Mouse (Mus musculus): ENCODE measurements at regions not wholly inside any gene's neighbourhood (a gene's known extent, or its start where the extent isn't known, plus 50 kb on each side); places are given as distances from the start of the nearest gene placed in this dataset.
"Not testable (repeated sequence)": the region's sequence is repeated elsewhere in the genome, so short reads cannot be mapped to it uniquely, and the experiment has no call there.

- DNase-seq (ENCODE audit: low spot score) = not testable (repeated sequence)
Measured at GRCm38 (mm10) chr13:12726831-12727230, 73.0 kb downstream of the Prl2c3 start.

GRCm38 (mm10) chr13:12717972-12718546 is 81.8 kb downstream of the Prl2c3 start:
- DNase-seq (ENCODE audit: low spot score) = not testable (repeated sequence)

DNA sequence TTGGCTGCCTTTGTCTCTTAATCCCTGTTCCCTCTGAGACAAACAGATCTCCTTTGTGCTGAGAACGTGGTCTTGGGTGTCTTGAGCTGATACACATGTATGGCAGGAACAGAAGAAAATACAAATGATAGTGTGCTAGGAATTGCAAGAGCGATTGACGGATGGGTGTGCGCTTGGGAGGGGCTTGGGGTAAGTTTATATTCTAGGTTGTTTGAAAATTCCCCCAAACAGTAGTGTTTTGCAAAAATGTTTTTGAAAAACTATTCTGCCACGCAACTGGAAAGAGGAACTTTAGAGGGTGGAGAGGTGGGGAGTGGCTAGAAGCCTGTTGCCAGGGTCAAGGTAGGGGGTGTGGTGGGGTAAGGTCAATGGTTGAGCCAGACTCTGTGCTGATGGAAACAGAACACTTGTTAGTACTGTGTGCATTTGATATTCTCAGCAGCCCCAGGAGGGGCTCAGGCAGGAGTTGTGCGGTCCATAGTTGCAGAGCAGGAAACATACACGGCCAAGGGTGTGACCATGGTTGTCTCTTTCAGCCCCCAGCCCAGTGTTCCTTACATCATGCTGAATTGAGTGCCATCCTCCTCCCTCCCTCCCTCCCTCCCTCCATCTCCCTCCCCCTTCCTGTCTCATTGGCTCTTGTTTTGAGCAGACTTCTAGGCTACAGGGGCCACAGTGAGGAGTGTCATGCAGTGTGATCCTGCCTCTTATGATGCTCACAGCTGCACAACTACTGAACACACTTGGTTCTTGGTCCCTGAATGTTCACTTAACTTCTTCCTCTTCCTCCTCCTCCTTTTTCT is 88.2 kb downstream of the Prl2c3 start:
- DNase-seq (ENCODE audit: low spot score) = no peak

GRCm38 (mm10) chr13:12702804-12703612 is 96.9 kb downstream of the Prl2c3 start:
- DNase-seq (ENCODE audit: low spot score) = peak; percentile 4

GRCm38 (mm10) chr13:12702111-12702803 is 97.6 kb downstream of the Prl2c3 start:
- peak; percentile 26 for DNase-seq (ENCODE audit: low spot score)

DNA sequence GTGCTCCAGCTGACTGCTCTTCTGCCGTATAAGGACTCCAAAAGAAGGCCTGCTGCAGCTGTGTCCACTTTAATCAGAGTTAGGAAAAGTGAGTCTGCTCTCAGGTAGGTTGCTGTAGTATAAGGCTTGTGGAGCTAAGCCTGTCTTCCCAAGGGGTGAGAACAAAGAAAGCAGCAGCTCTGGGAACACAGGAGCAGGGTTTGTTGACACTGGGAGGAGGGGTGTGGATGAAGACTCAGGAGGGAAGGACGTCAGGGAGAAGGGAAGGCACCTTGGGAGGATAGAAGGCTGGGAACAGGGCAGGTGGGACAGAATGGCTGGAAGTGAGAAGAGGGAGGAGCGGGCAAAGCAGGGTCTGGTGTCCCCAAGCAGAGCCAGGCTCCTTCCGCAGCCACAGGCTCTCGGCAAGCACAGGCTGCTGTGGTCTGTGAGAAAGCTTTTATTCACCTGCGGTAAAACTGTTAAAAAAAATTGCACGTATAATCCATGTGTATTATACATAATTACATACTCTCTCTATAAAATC is 106.2 kb downstream of the Prl2c3 start:
- not testable (repeated sequence) for DNase-seq (ENCODE audit: low spot score)

DNA sequence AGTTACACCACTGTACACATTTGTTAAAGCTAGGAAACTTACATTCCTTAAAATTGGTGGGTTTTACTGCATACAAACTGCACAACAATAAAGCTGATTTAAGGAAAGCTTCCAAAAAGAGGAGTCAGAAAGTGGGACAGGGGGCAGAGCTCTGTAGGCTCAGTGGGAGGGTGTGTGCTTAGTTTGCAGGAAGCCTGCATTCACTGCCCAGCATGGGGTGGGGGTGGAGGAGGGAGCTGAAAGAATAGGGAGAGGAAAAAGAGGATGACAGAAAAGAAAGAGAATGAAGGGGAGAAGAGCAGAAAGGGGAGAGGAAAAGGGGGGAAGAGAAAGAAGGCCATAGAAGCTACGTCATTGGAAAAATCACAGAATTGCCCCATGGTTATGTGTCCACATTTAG is 111.1 kb downstream of the Prl2c3 start:
- DNase-seq (ENCODE audit: low spot score) = not testable (repeated sequence)

- DNase-seq (ENCODE audit: low spot score) = not testable (repeated sequence)
Measured at GRCm38 (mm10) chr13:12688149-12688548, 111.7 kb downstream of the Prl2c3 start.

DNA sequence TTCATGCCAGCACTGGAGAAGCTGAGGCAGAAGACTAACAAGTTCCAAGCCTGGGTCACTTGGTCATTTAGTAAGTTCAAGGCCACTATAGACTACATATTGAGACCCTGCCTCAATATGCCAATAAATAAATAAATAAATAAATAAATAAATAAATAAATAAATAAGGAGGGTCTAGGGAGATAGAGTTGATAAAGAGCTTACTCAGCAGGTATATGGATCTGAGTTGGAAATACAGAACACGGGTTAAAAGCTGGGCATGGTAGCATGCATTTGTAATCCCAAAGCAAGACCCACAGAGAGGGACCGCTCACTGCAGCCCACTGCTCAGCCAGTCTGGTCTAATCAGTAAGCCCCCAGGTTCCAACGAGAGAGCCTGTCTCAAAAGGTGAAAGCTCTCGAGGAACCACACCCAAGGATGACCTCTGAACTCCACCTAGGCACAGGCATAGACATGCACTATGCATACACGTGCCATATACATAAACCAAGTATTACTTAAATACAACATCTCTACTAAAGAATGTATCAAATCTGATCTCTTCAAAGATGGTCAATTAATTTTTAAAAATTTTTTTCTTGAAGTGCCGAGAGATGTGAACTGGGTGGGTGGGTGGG is 115.4 kb downstream of the Ero1lb start:
- not testable (repeated sequence) for DNase-seq (ENCODE audit: low spot score)

GRCm38 (mm10) chr13:12680283-12680953 is 114.7 kb downstream of the Ero1lb start:
- peak; percentile 11 for DNase-seq (ENCODE audit: low spot score)

DNA sequence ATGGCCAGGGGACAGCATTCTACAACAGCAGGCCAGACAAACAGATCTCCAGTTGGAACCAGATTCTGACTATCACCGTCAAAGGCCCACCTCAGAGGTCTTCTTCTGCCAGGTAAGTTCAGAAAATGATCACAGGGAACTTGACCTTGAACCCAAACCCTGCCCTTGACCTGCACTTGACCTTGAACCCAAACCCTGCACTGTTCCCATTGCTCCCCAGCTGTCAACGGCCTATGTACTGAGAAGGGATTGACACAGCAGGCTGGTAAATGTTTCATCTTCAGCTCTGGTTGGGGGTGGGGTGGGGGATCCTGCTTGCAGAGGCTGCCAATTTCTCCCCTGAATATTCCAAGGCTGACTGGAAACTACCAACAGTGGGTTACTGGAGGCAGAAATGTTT is 111.7 kb downstream of the Ero1lb start:
- no peak for DNase-seq (ENCODE audit: low spot score)

DNA sequence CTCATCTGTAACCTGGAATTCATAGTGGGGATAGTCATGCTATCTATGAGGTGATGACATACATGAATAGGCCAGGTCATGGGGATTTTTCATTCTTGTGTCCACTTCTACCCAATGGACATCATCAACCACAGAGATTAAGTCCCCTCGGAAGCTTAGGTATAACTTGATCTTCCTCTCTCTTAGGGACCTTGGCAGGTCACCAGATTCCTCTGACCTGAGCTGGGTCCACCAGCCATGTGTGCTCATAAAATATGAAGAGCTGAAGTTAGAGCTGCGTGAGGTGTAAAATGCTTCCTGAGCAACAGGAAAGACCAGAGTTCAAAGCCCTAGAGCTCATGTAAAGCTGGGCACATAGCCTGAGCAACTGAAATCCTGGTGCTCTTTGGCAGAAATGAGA is 105.3 kb downstream of the Ero1lb start:
- DNase-seq (ENCODE audit: low spot score) = not testable (repeated sequence)

DNA sequence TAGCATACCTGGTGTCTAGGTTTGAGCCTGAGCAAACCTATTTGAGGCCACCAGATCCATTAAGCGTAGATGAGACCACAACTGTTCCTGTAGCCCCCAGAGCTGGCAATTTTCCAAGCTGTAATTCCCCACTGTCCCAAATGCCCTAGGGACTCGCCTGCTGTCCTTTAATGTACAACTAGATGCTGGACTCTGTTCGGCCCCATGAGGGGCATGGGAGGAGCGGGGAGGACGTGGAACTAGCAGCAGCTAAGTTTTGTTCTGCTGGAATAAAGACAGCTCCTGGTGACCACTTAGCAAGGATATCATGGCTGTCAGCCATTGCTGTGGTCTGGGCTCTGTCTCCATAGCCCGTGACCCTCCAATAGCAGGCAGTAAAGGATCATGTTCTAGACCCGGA is 103.1 kb downstream of the Ero1lb start:
- not testable (repeated sequence) for DNase-seq (ENCODE audit: low spot score)

DNA sequence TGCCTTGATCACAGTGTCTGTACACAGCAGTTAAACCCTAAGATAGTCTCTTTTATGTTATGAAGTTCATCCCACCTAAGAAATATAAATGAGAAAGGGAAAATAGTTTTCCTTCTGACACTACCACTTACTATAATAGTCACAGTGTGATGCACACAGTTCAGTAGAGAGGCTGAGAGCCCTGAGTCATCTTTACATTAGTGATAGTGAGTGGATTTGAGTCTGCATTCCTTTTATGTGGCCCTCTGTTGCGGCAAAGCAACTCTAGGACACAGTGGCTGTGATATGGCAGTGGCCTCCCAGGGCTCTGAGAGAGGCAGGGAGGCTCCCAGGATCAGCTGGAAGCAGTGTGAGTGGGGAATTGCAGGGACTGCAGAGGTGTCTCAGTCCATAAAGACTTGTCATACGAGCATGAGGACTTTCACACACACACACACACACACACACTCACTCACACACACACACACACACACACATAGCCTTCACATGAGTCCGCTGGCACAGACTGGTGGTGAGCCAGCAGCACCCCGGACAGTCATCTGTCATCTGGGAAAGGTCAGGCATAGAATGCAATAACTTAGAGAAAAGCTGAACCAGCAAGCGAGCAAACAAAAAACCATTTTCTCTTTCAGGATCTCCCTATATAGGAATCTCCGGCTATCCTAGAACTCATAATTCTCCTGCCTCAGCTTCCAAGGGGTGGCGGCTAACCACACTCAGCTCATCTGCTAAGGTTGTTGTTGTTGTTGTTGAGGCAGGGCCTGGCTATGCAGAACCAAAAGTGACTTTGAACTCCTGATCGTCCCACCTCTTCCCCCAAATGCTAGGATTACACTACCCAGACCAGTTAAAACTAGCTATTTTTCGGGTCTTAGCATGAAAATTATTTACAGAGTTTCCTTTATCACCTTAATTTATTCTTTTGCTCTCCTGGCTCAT is 102.3 kb downstream of the Ero1lb start:
- DNase-seq (ENCODE audit: low spot score) = not testable (repeated sequence)

- DNase-seq (ENCODE audit: low spot score) = not testable (repeated sequence)
Measured at GRCm38 (mm10) chr13:12666050-12666449, 100.4 kb downstream of the Ero1lb start.
